Mouse (Mus musculus) adrenal gland, postnatal 36 days (tissue): ENCODE data around the gene Asgr2. TPM values are rescaled to one million over a fixed set of nuclear protein-coding genes. Genes with fewer than 3 reads are reported as not detected.
"Not testable (repeated sequence)": the region's sequence is repeated elsewhere in the genome, so short reads cannot be mapped to it uniquely, and the experiment has no call there.

Experiments used
- DNase-seq, 2 experiments: peaks; one replicate each; pipeline ENCODE4 v3.0.0; 2021; ENCODE audit warnings: mixed read lengths in 1 of 2
- long read RNA-seq, 2 experiments: library from polyadenylated mRNA; stranded (forward); transcript quantifications; one replicate each; pipeline ENCODE4 v2.0.0; 2021; ENCODE audit warnings: borderline sequencing depth in 2 of 2
- total RNA-seq, 2 experiments: library from RNA; stranded (reverse); gene quantifications; 2 replicates each; pipeline ENCODE4 v1.2.3; 2021

Gene Asgr2
- total RNA-seq = 1 to 10 TPM in 1 of 2 experiments, under 1 TPM in 1; 0.60 to 2.1 TPM
- long read RNA-seq, experiment 1 = 0 reads
- long read RNA-seq, experiment 2 = 0 reads

- peak; percentile 77 to 86 for DNase-seq
Measured at GRCm38 (mm10) chr11:70091986-70092783, at the start of gene Asgr2. Asgr2 (plus strand) TSS chr11:70092644.

- no peak for DNase-seq
Measured at GRCm38 (mm10) chr11:70043665-70044064, 48.8 kb upstream of the Asgr2 start.

- no peak for DNase-seq
Measured at GRCm38 (mm10) chr11:70045435-70045834, 47.0 kb upstream of the Asgr2 start.

- no peak for DNase-seq
Measured at GRCm38 (mm10) chr11:70049366-70049765, 43.1 kb upstream of the Asgr2 start.

- peak in 1 of 2 experiments; percentile 40 for DNase-seq
Measured at GRCm38 (mm10) chr11:70049816-70050215, 42.6 kb upstream of the Asgr2 start.

- no peak for DNase-seq
Measured at GRCm38 (mm10) chr11:70053156-70053555, 39.3 kb upstream of the Asgr2 start.

GRCm38 (mm10) chr11:70053898-70054570 lies 38.4 kb upstream of the Asgr2 start, which contains the start of gene Asgr1:
Asgr1 (plus strand) TSS chr11:70054085.
- DNase-seq = no peak

GRCm38 (mm10) chr11:70055618-70056214 lies 36.7 kb upstream of the Asgr2 start:
- DNase-seq = peak; percentile 77 to 78

- DNase-seq = no peak
Measured at GRCm38 (mm10) chr11:70057805-70058204, 34.6 kb upstream of the Asgr2 start.

GRCm38 (mm10) chr11:70059930-70060329 lies 32.5 kb upstream of the Asgr2 start:
- no peak for DNase-seq

GRCm38 (mm10) chr11:70063053-70063452 lies 29.4 kb upstream of the Asgr2 start:
- no peak for DNase-seq

GRCm38 (mm10) chr11:70066701-70067100 lies 25.7 kb upstream of the Asgr2 start:
- peak; percentile 25 to 48 for DNase-seq

GRCm38 (mm10) chr11:70068245-70068644 lies 24.2 kb upstream of the Asgr2 start:
- no peak for DNase-seq

- DNase-seq = no peak
Measured at GRCm38 (mm10) chr11:70070057-70070456, 22.4 kb upstream of the Asgr2 start.

- not testable (repeated sequence) for DNase-seq
Measured at GRCm38 (mm10) chr11:70070603-70071002, 21.8 kb upstream of the Asgr2 start.

GRCm38 (mm10) chr11:70074379-70075071 lies 17.9 kb upstream of the Asgr2 start:
- peak; percentile 89 to 91 for DNase-seq

GRCm38 (mm10) chr11:70075581-70075980 lies 16.9 kb upstream of the Asgr2 start:
- DNase-seq = peak; percentile 72 to 75

GRCm38 (mm10) chr11:70077441-70077840 lies 15.0 kb upstream of the Asgr2 start:
- peak; percentile 66 to 70 for DNase-seq

GRCm38 (mm10) chr11:70079175-70079574 lies 13.3 kb upstream of the Asgr2 start:
- no peak for DNase-seq

GRCm38 (mm10) chr11:70079928-70080327 lies 12.5 kb upstream of the Asgr2 start:
- DNase-seq = peak in 1 of 2 experiments; percentile 42

- DNase-seq = no peak
Measured at GRCm38 (mm10) chr11:70080803-70081590, 11.4 kb upstream of the Asgr2 start.
